Mouse (Mus musculus) MEL-GATA-1-ER (cell line): ENCODE measurements around the gene Nfib.

ENCODE experiments used
- DNase-seq: peaks from one replicate; pipeline ENCODE4 v3.0.0-alpha.2; 2012; ENCODE audit warnings: low read depth; ENCODE audit errors: extremely low read depth

Nfib gene

GRCm38 (mm10) chr4:82691126-82692008, 14.2 kb downstream of the Nfib start:
- DNase-seq: no peak

- no peak for DNase-seq
Measured at GRCm38 (mm10) chr4:82690267-82690666, 15.3 kb downstream of the Nfib start.

- peak; percentile 71 for DNase-seq
Measured at GRCm38 (mm10) chr4:82686037-82686436, 19.5 kb downstream of the Nfib start.

GRCm38 (mm10) chr4:82684088-82684715, 21.3 kb downstream of the Nfib start:
- no peak for DNase-seq

GRCm38 (mm10) chr4:82683583-82683982, 22.0 kb downstream of the Nfib start:
- DNase-seq: no peak

- no peak for DNase-seq
Measured at GRCm38 (mm10) chr4:82676104-82676503, 29.4 kb downstream of the Nfib start.

GRCm38 (mm10) chr4:82667271-82667872, 38.2 kb downstream of the Nfib start:
- DNase-seq: no peak

GRCm38 (mm10) chr4:82664436-82664835, 41.1 kb downstream of the Nfib start:
- no peak for DNase-seq

GRCm38 (mm10) chr4:82663749-82664381, 41.7 kb downstream of the Nfib start:
- DNase-seq: no peak

GRCm38 (mm10) chr4:82662626-82663025, 42.9 kb downstream of the Nfib start:
- no peak for DNase-seq

- DNase-seq: no peak
Measured at GRCm38 (mm10) chr4:82662222-82662621, 43.3 kb downstream of the Nfib start.

GRCm38 (mm10) chr4:82661215-82661614, 44.3 kb downstream of the Nfib start:
- no peak for DNase-seq

- DNase-seq: no peak
Measured at GRCm38 (mm10) chr4:82645679-82646078, 59.9 kb downstream of the Nfib start.

- DNase-seq: no peak
Measured at GRCm38 (mm10) chr4:82644797-82645196, 60.8 kb downstream of the Nfib start.

- no peak for DNase-seq
Measured at GRCm38 (mm10) chr4:82643734-82644085, 61.8 kb downstream of the Nfib start.

- DNase-seq: no peak
Measured at GRCm38 (mm10) chr4:82643022-82643733, 62.4 kb downstream of the Nfib start.

GRCm38 (mm10) chr4:82641066-82641680, 64.4 kb downstream of the Nfib start:
- DNase-seq: no peak

GRCm38 (mm10) chr4:82638251-82638650, 67.3 kb downstream of the Nfib start:
- no peak for DNase-seq

- no peak for DNase-seq
Measured at GRCm38 (mm10) chr4:82637633-82638032, 67.9 kb downstream of the Nfib start.

- DNase-seq: no peak
Measured at GRCm38 (mm10) chr4:82636658-82637057, 68.9 kb downstream of the Nfib start.

GRCm38 (mm10) chr4:82635881-82636280, 69.7 kb downstream of the Nfib start:
- DNase-seq: no peak
